Mouse (Mus musculus) hindbrain, embryonic 14.5 days (tissue): ENCODE measurements at regions not wholly inside any gene's neighbourhood (a gene's known extent, or its start where the extent isn't known, plus 50 kb on each side); places are given as distances from the start of the nearest gene placed in this dataset.
A peak's percentile ranks its signal among the peaks of the same experiment; 100 is the strongest.
"Not testable (repeated sequence)": the region's sequence is repeated elsewhere in the genome, so short reads cannot be mapped to it uniquely, and the experiment has no call there.

Experiments used
- ATAC-seq: fragments of 200-750 bp; cut with Nextera tagmentation; 2 replicates; pipeline ENCODE4 v1.8.0; 2017; ENCODE audit warnings: moderate number of reproducible peaks, mild to moderate bottlenecking, moderate TSS enrichment, moderate library complexity; ENCODE audit not compliant: low FRiP score
- DNase-seq: peaks from one replicate; pipeline ENCODE4 v3.0.0-alpha.2; 2015; ENCODE audit warnings: low spot score
- H3K27ac ChIP-seq: fragments of 300-500 bp; sonication (generic); 2 replicates; pipeline ENCODE4 v1.5.1; 2014; ENCODE audit warnings: mild to moderate bottlenecking, moderate library complexity
- H3K27me3 ChIP-seq: fragments of 300-500 bp; sonication (generic); 2 replicates; pipeline ENCODE4 v1.6.1; 2014; ENCODE audit warnings: mild to moderate bottlenecking, low read length, mixed read lengths; ENCODE audit not compliant: control insufficient read depth, insufficient read depth
- H3K36me3 ChIP-seq: fragments of 300-500 bp; sonication (generic); replicated peaks from 2 replicates; pipeline ENCODE4 v1.6.1; 2014; ENCODE audit not compliant: control insufficient read depth, insufficient read depth
- H3K4me1 ChIP-seq: fragments of 300-500 bp; sonication (generic); replicated peaks from 2 replicates; pipeline ENCODE4 v1.6.1; 2014; ENCODE audit warnings: antibody characterized with exemption, low read length, mixed read lengths; ENCODE audit not compliant: control insufficient read depth, insufficient read depth
- H3K4me2 ChIP-seq: fragments of 300-500 bp; sonication (generic); replicated peaks from 2 replicates; pipeline ENCODE4 v1.6.1; 2014; ENCODE audit warnings: mild to moderate bottlenecking, moderate library complexity
- H3K4me3 ChIP-seq: fragments of 300-500 bp; sonication (generic); replicated peaks from 2 replicates; pipeline ENCODE4 v1.5.1; 2014; ENCODE audit warnings: mild to moderate bottlenecking, low read length
- H3K9ac ChIP-seq: fragments of 300-500 bp; sonication (generic); 2 replicates; pipeline ENCODE4 v1.6.1; 2014
- H3K9me3 ChIP-seq: fragments of 300-500 bp; sonication (generic); 2 replicates; pipeline ENCODE4 v1.6.1; 2016; ENCODE audit warnings: low read length; ENCODE audit not compliant: control insufficient read depth
- WGBS: fragments of 180-500 bp; shearing (Covaris S2); extraction: QIAGEN DNeasy Blood & Tissue Kit; methylation state at CpG from one replicate; pipeline ENCODE4 v1.1.7; 2014; 5-methylcytosine and 5-hydroxymethylcytosine counted together

DNA sequence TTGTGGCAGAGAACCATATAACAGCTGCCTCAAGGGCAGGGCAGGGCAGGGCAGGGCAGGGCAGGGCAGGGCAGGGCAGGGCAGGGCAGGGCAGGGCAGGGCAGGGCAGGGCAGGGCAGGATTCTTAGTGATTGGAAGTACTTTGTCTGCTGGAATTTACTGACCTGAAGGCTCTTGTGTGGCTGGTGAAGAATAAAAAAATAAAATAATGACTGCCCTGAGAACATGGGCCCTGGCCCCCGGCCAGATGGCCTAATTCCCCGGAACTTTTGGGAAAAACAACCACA, 169.3 kb downstream of the Qk start:
- H3K9me3 ChIP-seq, ATAC-seq, DNase-seq, H3K27me3 ChIP-seq, H3K27ac ChIP-seq, H3K4me2 ChIP-seq, H3K36me3 ChIP-seq, H3K9ac ChIP-seq, H3K4me3 ChIP-seq: not testable (repeated sequence)
- 77% methylated on average over 2 of the region's 2 CpGs for WGBS
- H3K4me1 ChIP-seq = peaks cover 17% of the 10 kb centered on the region; the same call in 1 of the 2 replicates

DNA sequence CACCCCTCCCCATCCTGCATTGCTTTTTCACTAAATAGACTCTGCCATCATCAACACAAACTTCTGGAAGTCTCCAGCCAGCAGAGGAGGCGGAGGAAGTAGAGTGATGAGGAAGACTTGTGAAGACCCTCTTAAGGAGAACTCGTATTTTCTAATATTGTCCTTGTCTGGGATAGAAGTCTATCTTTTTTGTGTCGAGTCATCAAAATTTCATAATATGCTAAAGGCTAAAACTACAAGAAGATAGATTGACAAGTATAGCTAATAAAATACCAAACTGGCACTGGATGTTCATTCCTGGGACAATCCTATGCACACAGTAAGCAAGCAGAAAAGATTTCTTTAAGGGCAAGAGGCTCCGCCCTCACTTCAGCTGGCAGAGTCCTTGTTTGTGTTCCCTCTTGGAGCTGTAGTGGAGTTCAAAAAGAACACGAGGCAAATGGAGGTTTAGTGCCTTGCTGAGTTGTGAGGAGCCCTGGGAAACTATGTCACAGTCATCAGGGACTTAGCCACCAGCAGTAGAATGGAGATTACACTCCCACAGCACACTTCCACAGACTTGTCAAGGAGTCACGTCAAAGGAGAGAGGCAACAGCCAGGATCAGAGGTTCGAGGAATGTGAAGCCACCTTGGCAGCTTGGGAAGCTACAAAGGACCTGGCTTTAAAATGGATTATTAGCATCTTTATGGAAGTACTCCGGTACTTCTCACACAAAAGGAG, 169.8 kb downstream of the Qk start:
- ATAC-seq = no peak
- Histone ChIP-seq H3K4me3 (no peak overlapping the region), H3K4me1 (peaks cover 15% of the 10 kb centered on the region; the same call in 1 of the 2 replicates), H3K27me3 (no peaks in the 10 kb centered on the region), H3K27ac (no peak overlapping the region), H3K36me3 (no peaks in the 10 kb centered on the region), H3K4me2 (no peak overlapping the region), H3K9ac (no peak overlapping the region), H3K9me3 (no peaks in the 10 kb centered on the region)
- WGBS = 70% methylated on average over 8 of the region's 8 CpGs
- no peak for DNase-seq

GRCm38 (mm10) chr17:10147106-10147505, 172.5 kb downstream of the Qk start:
- 20% methylated on average over 8 of the region's 8 CpGs for whole genome bisulfite sequencing
- Histone ChIP-seq H3K36me3 (no peaks in the 10 kb centered on the region), H3K27me3 (no peaks in the 10 kb centered on the region), H3K4me3 (no peak overlapping the region), H3K9me3 (no peaks in the 10 kb centered on the region), H3K27ac (no peak overlapping the region), H3K4me2 (no peak overlapping the region), H3K4me1 (peaks cover 10% of the 10 kb centered on the region; the same call in 1 of the 2 replicates), H3K9ac (no peak overlapping the region)
- DNase-seq (no peak), ATAC-seq (peak; percentile 53; the same call in 1 of the 2 replicates)

DNA sequence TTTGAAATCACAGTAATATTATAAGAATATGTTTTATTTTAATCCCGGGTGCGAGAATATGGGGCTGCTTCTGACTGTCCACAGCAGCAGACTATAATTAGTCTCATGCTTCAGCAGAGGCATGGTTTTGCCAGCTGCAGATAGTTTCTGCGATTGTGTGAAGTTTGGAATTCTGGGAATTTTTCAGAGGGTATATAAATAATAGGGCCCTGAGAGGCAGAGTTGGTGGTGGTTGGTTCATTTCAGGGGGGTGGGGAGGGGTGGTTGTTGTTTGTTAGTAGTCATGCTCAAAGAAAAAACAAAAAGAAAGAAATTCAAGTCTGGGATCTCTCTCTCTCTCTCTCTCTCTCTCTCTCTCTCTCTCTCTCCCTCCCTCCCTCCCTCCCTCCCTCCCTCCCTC, 173.1 kb downstream of the Qk start:
- no peak overlapping the region for H3K4me3 ChIP-seq
- 77% methylated on average over 3 of the region's 3 CpGs for WGBS

GRCm38 (mm10) chr17:10138847-10139246, 180.8 kb downstream of the Qk start:
- no peak overlapping the region for H3K4me3 ChIP-seq
- no peak overlapping the region for H3K27ac ChIP-seq
- H3K4me2 ChIP-seq = no peak overlapping the region
- H3K27me3 ChIP-seq = no peaks in the 10 kb centered on the region
- DNase-seq (no peak), ATAC-seq (no peak)
- H3K9me3 ChIP-seq = peaks cover 8% of the 10 kb centered on the region
- H3K4me1 ChIP-seq = no peaks in the 10 kb centered on the region
- H3K36me3 ChIP-seq = no peaks in the 10 kb centered on the region
- no peak overlapping the region for H3K9ac ChIP-seq
- 60% methylated on average over 3 of the region's 3 CpGs for WGBS

More for the DNA sequence above, 173.1 kb downstream of the Qk start:
- no peak overlapping the region for H3K4me2 ChIP-seq
- no peak for ATAC-seq
- no peak overlapping the region for H3K9ac ChIP-seq
- no peaks in the 10 kb centered on the region for H3K36me3 ChIP-seq
- peaks cover 4% of the 10 kb centered on the region for H3K9me3 ChIP-seq
- H3K27me3 ChIP-seq = no peaks in the 10 kb centered on the region
- DNase-seq = no peak
- H3K4me1 ChIP-seq = peaks cover 10% of the 10 kb centered on the region; the same call in 1 of the 2 replicates
- H3K27ac ChIP-seq = no peak overlapping the region

DNA sequence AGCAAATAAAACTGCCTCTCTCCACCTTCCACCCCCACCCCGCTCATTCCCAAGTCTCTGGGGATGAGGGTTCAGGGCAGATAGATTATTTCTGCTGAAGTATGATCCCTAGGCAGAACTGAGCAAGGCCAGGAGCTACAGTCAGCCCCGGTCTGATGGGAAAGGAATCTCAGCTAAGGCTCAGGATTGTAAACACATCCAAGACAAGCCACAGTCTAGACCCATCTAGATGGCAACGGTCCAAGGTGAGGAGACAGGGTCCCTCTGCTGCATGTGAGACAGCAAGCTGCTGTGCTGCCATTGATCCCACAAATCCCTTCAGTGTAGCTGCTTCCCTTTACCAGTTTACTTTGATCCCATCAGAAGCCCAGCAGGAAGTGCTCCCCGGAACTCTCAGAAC, 181.3 kb downstream of the Qk start:
- DNase-seq = no peak
- WGBS = 70% methylated on average over 4 of the region's 4 CpGs
- no peak overlapping the region for H3K9ac ChIP-seq
- no peaks in the 10 kb centered on the region for H3K4me1 ChIP-seq
- no peak overlapping the region for H3K4me3 ChIP-seq
- no peak overlapping the region for H3K27ac ChIP-seq
- no peak for ATAC-seq
- no peaks in the 10 kb centered on the region for H3K27me3 ChIP-seq
- peaks cover 8% of the 10 kb centered on the region for H3K9me3 ChIP-seq
- no peak overlapping the region for H3K4me2 ChIP-seq
- no peaks in the 10 kb centered on the region for H3K36me3 ChIP-seq

DNA sequence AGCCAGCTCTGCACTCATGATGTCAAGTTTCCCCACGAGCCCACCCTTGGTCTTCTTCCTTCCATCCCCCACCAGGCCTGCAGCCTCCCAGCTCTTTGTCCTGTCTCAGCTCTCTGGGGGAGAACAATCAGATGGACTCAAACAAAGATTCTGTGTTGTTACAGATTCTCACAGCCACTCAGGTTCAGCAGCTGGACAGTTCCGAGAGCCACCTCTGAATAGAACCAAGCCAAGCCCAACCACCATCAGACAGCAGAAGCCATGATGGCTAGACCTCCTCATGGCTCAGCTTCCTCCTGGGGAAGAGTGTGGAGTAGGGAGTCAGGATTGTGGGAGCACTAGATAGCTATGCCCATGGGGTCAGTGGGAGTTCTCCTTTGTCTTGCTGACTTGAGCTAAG, 184.5 kb downstream of the Qk start:
- ATAC-seq (no peak), DNase-seq (no peak)
- no peaks in the 10 kb centered on the region for H3K36me3 ChIP-seq
- 53% methylated on average over 2 of the region's 2 CpGs for WGBS
- no peak overlapping the region for H3K4me3 ChIP-seq
- H3K4me1 ChIP-seq = no peaks in the 10 kb centered on the region
- no peak overlapping the region for H3K27ac ChIP-seq
- no peak overlapping the region for H3K4me2 ChIP-seq
- no peak overlapping the region for H3K9ac ChIP-seq
- no peaks in the 10 kb centered on the region for H3K9me3 ChIP-seq
- no peaks in the 10 kb centered on the region for H3K27me3 ChIP-seq

- Histone ChIP-seq H3K4me1 (no peaks in the 10 kb centered on the region), H3K27ac (no peak overlapping the region), H3K9me3 (no peaks in the 10 kb centered on the region), H3K36me3 (no peaks in the 10 kb centered on the region), H3K9ac (no peak overlapping the region), H3K4me3 (no peak overlapping the region), H3K27me3 (no peaks in the 10 kb centered on the region), H3K4me2 (no peak overlapping the region)
- 38% methylated on average over 8 of the region's 8 CpGs for WGBS
- no peak for DNase-seq
- ATAC-seq = no peak
Measured at GRCm38 (mm10) chr17:10128591-10128990, 191.1 kb downstream of the Qk start.

DNA sequence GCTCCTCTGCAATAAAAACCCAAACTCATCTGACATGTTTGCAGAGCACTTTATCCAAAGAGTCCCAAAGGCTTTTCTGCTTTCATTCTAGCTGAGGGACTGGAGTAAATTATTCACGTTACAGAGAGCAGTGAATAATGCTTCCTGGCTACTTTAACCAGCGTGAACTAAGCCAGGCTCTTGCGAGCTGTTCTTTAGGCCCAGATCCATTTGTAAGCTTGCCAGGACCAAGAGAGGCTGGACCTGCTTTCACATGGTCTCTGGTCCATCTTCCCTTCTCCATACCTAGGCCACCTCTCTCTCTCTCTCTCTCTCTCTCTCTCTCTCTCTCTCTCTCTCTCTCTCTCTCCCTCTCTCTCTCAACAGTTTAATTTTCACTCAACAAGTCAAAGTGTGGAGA, 197.2 kb downstream of the Qk start:
- Histone ChIP-seq H3K36me3 (no peaks in the 10 kb centered on the region), H3K4me2 (no peak overlapping the region), H3K4me1 (no peaks in the 10 kb centered on the region), H3K4me3 (no peak overlapping the region), H3K9me3 (no peaks in the 10 kb centered on the region), H3K27me3 (no peaks in the 10 kb centered on the region), H3K27ac (no peak overlapping the region), H3K9ac (no peak overlapping the region)
- no peak for ATAC-seq
- DNase-seq = no peak
- WGBS = 47% methylated on average over 3 of the region's 3 CpGs

GRCm38 (mm10) chr17:10112118-10112517, 207.5 kb downstream of the Qk start:
- no peaks in the 10 kb centered on the region for H3K27me3 ChIP-seq
- H3K4me3 ChIP-seq = no peak overlapping the region
- no peaks in the 10 kb centered on the region for H3K36me3 ChIP-seq
- no peak for ATAC-seq
- no peaks in the 10 kb centered on the region for H3K4me1 ChIP-seq
- no peaks in the 10 kb centered on the region for H3K9me3 ChIP-seq
- no peak overlapping the region for H3K9ac ChIP-seq
- no peak overlapping the region for H3K4me2 ChIP-seq
- H3K27ac ChIP-seq = no peak overlapping the region
- DNase-seq = no peak
- WGBS = 100% methylated on average over 2 of the region's 2 CpGs
